Comparison of ENCODE assay signal across 11 mouse cellular contexts in the genomic region with DNA sequence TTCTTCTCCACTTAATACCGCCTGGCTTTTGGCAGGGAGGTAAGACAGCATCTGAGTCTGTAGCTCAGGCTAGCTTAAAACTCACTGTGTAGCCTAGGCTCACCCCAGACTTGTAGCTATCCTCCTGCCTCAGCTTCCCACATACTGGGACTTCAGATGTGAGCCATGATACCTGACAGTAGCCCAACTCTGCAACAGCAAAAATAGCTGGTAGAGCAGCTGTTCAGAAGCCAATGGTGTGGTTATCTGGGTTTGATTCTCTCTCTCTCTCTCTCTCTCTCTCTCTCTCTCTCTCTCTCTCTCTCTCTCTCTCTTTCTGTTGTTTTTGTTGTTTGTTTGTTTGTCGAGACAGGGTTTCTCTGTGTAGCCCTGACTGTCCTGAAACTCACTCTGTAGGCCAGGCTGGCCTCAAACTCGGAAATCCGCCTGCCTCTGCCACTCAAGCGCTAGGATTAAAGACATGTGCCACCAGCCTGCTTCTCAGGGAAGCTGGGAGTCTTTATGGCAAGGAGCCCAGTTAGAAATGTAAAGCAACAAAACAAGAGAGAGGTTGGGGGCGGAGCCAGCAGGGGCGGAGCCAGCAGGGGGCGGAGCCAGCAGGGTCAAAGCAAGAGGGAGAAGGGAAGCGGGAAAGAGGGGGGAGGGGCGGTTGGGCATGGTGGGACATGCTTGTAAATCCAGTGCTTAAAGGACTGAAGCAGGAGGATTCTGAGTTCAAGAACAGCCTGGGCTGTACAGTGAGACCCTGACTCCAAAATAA. TPM values are rescaled to one million over a fixed set of nuclear protein-coding genes. Genes with fewer than 3 reads are reported as not detected.
DNase-seq lines count a peak whose midpoint lies in the region; ATAC-seq and TF ChIP-seq lines count a peak whose summit lies in the region.
"Had no signal": no experiment of that assay in that cellular context is flagged by ENCODE, and none has a peak within 500 bp of the region (broad histone marks: within the 10 kb centered on the region; RNA-seq: fewer than 3 reads in every experiment).

No protein-coding gene starts in this region.

- no peaks in the 10 kb centered on the region for H3K9me3 ChIP-seq in liver, embryonic 12.5 days (replicated peaks)

- no peak for TF ChIP-seq CTCF in brain, embryonic 14.5 days (IDR thresholded peaks at IDR 0.05; ENCODE audit: borderline replicate concordance, extremely low read depth, insufficient read depth, insufficient read length)

- no peaks in the 10 kb centered on the region for H3K36me3 ChIP-seq in liver, embryonic 12.5 days

- peaks cover 11% of the 10 kb centered on the region; the same call in 1 of the 2 replicates for H3K4me1 ChIP-seq in liver, embryonic 12.5 days

- intact Hi-C loops in heart, postnatal 14 days (cut with DNase I): loop anchor here (1.0 to 5.0 kb wide), 2 partner anchors 41 to 67 kb away; a partner anchor contains a TSS
- intact Hi-C loops in heart, postnatal 10 days (cut with DNase I): loop anchor here (5.0 kb wide), 1 partner anchor 36 kb away; no protein-coding TSS in a partner anchor

- no peaks in the 10 kb centered on the region for H3K27me3 ChIP-seq in liver, embryonic 12.5 days (replicated peaks)
- H3K27me3 ChIP-seq: Patski had no signal

- peak; percentile 68 for DNase-seq in heart, adult 11 months
- no peak for DNase-seq in heart, postnatal 14 days
- DNase-seq in 416B (ENCODE audit: low read depth): peak; percentile 33
- peak; percentile 39 for DNase-seq in brain, embryonic 14.5 days (ENCODE audit: low read depth)
- DNase-seq in layer of hippocampus, adult 18-20 months (ENCODE audit: low spot score in 2 of 2): no peak
- DNase-seq in urinary bladder, adult 18-20 months (ENCODE audit: low spot score in 2 of 2): no peak
- DNase-seq in heart, postnatal 10 days: no peak
- DNase-seq: gastrocnemius, postnatal 10 days; heart, postnatal 4 days had no signal

- no peak for TF ChIP-seq POLR2A in brain, embryonic 14.5 days (IDR thresholded peaks at IDR 0.05; ENCODE audit: borderline replicate concordance, extremely low read depth, insufficient read depth, insufficient read length, poor library complexity, severe bottlenecking)

- WGBS in liver, embryonic 12.5 days (ENCODE audit: insufficient replicate concordance): 53% methylated on average over 10 of the region's 10 CpGs

- H3K27ac ChIP-seq in liver, embryonic 12.5 days: no peak overlapping the region

- no peak for ATAC-seq in liver, embryonic 12.5 days
- ATAC-seq: Patski had no signal

- H3K9ac ChIP-seq in liver, embryonic 12.5 days: no peak overlapping the region

- H3K4me3 ChIP-seq in liver, embryonic 12.5 days: no peak overlapping the region

- H3K4me2 ChIP-seq in liver, embryonic 12.5 days: peak overlapping the region; percentile 8; the same call in 1 of the 2 replicates

RNA-seq across cellular contexts. Expression of a gene that starts 41.3 kb away (rescaled TPM):
- 10 to 100 TPM; 85.2 to 99.5 TPM for total RNA-seq in heart, postnatal 14 days (2021)
- polyA plus RNA-seq in brain, embryonic 14.5 days (2012; rRNA removed): 128 and 151 TPM in 2 replicates
- polyA plus RNA-seq in liver, embryonic 12.5 days (2016; fragmentation: Nextera tagmentation; extraction: Ambion mirVana): 464 TPM in 2 replicates
- 100 to 1,000 TPM; 336 to 350 TPM for total RNA-seq in layer of hippocampus, adult 18-20 months (2021)
- total RNA-seq in heart, postnatal 10 days (2021): 100 to 1,000 TPM; 142 to 149 TPM

Comparison
In these comparisons a context has a peak if more than half of its experiments do, and no peak if none do; other contexts are left out.
1. DNase-seq: peak in heart, adult 11 months (single experiment), 416B (single experiment) and brain, embryonic 14.5 days (single experiment); none in heart, postnatal 14 days (0 of 2), layer of hippocampus, adult 18-20 months (0 of 2), urinary bladder, adult 18-20 months (0 of 2) and heart, postnatal 10 days (0 of 2).